Mouse (Mus musculus): ENCODE measurements around the gene Hbb-bh1.
A peak's percentile ranks its signal among the peaks of the same experiment; 100 is the strongest.
"Not testable (repeated sequence)": the region's sequence is repeated elsewhere in the genome, so short reads cannot be mapped to it uniquely, and the experiment has no call there.

The Hbb-bh1 gene

DNA sequence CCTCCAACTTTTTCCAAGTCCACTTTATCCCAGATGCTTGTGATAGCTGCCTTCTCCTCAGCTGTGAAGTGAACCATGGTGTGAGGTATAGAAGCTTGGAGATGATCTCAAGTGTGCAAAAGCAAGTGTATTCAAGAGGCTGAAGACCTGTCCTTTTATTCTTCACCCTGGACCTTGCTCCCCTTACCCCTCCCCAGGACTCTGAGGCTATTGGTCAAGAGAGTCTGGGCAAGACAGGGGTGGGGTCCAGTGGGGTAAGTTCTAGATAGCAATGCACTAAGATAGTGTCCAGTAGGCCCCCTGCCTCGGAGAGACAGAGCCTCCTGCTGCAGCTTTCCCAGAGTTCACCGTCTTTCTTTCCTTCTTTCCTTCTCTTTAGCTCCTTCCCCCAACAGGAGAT, at the start of gene Hbb-bh1:
Hbb-bh1 (minus strand) TSS at position 131 of the 400 bp plus-strand sequence.
- no peak for DNase-seq

DNA sequence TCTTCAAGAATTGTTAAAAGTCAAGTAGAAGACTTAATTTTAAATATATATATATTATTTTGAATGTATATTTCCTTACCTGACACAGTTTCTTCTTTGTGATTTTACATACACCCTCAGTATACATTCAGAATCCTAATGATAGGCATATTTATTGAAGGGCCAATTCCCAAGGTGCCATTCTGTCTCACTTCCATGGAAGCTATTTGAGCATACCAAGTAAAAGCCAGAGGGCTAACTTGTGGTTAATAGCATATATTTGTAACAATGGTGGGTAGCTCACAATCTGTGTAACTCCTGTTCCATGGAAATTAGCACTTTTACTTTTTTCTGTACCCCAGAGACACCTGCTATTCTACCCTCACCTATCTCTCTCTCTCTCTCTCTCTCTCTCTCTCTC, 43.2 kb upstream of the Hbb-bh1 start, which contains the start of gene Olfr66:
Olfr66 (minus strand) TSS at position 101 of the 400 bp plus-strand sequence.
- DNase-seq = no peak

DNA sequence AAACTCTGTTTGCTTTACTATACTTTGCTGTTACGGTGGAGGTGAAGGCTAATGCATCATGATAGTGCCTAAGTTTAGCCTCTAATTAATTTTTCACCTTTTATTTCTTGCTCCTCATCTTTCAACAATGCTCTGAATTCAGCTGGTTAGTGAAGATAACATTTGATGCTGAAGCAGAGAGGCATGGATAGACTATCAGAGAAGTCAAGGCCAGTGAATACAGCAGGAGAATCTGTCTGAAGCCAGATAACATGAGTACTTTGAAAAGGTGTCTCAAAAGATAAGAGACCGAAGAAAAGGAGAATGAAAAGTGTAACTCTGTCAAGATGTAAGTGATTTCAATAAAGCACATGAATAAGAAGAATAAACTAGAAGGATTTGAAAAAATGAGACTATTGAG, 34.1 kb upstream of the Hbb-bh1 start:
- no peak for DNase-seq

DNA sequence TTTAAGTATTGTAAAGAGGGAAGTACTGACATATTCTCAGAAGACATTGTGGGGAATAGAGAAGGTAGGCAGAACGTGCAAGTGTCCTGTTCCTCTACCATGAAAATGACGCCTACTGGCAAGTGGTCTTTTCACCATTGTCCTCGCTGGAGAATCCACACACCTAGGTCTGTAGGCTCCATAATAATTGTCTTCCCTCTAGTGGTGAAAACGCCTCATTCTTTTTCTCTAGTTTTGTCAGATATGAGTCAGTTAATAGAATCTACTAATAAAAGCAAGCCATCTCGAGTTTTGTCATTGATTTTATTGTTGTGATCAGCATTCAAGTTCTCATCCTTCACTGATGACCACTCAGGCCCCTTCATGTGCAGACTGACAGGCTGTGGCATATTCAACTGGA, 31.5 kb upstream of the Hbb-bh1 start:
- no peak for DNase-seq

DNA sequence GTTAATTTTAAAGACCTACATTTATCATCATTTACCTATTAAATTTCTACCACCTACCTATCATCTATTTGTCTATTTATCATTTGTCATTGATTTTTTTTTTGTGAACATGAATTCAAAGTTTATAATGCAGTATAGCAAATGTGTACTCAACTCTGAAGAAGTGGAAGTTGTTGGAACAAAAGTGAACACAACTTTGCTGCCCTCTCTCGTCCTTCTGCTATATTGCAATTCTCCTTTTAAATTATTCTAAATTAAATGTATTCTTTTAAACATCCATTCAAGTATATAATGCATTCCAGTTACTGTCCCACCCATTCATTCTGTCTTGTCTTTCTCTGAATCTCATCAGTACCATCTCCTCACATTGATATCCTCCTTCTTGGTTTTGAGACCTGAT, 30.1 kb upstream of the Hbb-bh1 start:
- no peak for DNase-seq

DNA sequence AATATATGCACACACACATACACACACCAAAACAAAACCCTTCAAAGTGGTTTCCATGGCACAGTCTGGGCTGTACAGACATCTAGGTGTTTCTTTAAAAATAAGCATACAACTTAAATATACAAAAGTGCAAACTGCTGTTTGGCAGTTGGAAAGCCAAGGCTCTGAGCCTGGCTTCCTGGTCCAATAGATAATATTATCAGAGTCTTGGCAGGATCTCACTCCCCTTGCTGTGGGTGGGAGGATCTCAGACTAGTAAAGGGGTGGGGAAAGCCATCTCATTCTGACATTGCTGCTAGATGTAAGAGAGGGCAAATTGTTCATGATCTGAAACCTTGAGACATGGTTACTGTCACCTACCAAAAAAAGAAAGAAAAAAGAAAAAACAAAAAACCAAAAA, 27.7 kb upstream of the Hbb-bh1 start:
- no peak for DNase-seq

DNA sequence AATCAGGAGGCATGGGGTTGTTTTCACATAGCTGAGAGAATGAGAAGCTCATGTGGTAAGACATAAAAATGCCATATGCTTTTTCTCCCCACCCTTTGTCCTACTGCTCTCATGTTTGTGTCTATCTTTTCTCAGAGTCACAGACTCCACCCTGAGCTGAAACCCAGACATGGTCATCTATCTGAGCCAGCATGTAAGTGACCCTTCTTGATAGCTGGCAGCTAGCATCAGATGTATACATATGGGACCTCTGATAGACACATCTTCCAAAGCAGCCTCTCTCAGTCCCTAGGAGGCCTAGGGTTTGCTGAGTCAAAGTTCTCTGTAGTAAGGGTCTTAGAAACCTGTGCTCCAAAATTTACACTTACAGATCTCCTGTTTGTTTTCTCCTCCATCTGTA, 22.8 kb upstream of the Hbb-bh1 start:
- DNase-seq = no peak

DNA sequence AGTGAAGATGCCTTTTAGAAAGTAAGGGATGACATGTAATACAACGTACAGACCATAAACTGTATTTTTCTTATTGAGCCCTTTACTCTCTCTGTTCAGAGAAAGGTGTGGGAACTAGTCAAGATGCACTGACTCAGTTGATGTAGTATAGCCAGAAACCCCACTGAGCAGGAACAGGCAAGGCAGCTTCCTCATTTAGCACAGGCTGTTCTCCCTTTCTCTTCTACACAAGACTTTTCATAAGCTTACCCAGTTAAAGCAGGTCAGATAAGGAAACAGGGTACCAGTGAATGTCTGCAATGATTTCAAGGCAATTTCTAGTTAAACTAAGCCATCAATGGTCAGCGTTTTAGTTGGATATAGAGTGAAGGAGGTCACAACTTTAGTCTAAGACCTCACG, 18.6 kb upstream of the Hbb-bh1 start:
- no peak for DNase-seq

DNA sequence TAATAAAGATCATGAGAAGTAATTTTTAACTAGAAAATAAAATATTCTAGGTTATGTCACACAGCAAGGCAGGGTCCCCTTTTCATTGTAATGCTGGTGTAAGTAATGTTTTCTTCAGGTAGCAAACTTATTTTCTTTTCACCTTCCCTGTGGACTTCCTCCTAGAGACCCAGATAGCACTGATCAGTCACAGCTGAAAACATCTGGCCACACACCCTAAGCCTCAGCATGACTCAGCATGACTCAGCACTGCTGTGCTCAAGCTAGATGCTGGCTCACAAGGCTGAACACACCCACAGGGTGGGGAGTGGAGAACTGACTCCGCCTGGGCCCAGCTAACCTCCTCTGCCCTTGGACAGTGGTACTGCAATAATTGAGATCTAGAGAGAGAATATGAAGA, 17.9 kb upstream of the Hbb-bh1 start:
- peak; percentile 1 for DNase-seq

DNA sequence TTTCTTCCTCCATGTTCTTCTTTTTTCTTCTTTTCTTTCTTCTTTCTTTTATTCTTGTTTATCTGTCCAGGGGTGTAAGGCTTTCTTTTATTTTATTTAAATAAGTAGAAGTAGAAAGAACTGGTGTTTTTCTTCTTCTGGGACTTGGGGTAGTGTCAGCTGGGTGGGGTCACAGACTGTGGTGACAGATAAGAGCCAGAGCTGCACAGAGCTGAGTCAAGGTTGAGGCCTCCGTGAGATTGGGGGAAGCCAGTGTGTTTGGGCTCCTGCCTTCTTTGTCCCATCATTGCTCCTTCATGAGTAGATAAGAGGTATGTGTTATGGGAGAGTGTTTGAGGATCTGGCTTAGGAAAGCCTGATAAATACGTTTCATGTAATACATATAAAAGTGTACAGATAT, 16.1 kb upstream of the Hbb-bh1 start:
- no peak for DNase-seq

DNA sequence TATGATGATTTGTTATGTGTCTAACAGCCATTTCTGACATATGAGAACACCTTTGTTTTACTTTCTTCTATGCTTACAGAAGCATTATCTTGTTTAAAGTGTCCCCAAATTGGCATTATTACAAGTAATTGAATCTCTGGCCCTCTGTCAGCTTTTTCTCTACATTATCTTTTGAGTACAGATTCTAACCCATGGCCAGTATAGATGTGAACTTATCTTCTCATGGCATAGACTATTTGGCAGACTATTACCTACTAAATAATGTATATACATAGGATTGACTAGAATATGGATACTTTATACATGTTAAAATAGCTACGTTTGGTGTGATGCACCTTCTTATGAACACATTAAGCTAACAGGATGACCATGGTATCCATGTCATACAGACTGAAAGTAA, 11.7 kb upstream of the Hbb-bh1 start:
- no peak for DNase-seq

DNA sequence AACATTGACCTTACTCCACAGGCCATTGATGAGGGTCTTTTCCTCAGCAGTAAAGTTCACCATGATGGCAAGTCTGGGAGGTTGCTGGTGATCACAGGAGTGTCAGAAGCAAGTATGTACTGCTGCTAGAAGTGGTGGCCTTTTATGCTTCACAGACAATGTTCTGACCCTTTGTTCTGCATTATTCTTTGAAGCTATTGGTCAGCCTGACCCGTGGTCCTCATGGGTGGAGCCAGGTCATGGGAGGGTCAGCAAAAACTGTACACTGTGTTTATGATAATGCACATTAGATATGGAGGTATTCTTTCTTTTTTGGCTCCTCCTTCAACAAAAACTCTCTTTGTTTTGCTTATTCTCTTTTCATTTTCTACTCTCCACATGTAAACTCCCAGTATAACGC, 10.1 kb upstream of the Hbb-bh1 start, which contains the start of gene Hbb-y:
Hbb-y (minus strand) TSS at position 127 of the 400 bp plus-strand sequence.
- no peak for DNase-seq

DNA sequence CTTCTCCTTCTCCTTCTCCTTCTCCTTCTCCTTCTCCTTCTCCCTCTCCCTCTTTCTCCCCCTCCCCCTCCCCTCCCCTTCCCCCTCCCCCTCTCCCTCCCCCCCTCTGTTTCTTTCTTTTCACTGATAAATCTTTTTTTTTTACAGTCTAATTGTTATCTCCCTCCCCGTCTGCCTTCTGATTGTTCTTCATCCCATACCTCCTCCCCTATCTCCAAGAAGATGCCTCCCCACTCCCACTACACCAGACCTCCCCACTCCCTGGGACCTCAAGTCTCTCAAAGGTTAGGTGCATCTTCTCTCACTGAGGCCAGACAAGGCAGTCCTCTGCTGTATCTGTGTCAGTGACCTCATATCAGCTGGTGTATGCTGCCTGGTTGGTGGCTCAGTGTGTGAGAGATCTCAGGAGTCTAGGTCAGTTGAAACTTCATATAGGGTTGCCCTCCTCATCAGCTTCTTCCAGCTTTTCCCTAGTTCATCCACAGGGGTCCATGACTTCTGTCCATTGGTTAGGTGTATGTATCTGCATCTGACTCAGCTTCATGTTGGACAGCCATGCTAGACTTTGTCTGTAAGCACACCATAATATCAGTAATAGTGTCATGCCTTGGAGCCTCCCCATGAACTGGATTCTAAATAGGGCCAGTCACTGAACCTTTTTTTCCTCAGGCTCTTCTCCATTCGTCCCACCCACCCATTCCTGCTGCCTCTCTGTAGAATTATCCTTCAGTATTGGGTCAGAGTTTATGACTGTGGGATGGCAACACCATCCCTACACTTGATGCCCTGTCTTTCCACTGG, 1.8 kb upstream of the Hbb-bh1 start:
- no peak for DNase-seq

DNA sequence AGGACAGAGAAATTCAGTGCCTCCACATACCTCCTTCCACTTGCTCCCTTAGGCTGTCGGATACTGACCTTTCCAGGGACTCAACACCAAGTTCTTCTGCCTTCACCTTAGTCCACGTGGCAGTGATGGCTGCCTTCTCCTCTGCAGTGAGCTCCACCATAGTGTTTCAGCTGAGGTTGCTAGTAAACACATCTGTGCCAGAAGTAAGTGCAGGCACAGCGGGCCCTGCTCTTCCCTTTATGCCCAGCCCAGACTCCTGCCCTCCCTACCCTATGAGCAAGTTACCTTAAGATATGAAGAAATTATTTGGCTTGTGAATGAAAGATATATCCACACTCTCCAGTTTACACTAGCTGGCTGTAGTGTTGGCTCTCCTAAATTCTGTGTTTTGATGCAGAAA, 2.7 kb downstream of the Hbb-bh1 start, which contains the start of gene Hbb-bh2:
Hbb-bh2 (minus strand) TSS at position 253 of the 400 bp plus-strand sequence.
- no peak for DNase-seq

DNA sequence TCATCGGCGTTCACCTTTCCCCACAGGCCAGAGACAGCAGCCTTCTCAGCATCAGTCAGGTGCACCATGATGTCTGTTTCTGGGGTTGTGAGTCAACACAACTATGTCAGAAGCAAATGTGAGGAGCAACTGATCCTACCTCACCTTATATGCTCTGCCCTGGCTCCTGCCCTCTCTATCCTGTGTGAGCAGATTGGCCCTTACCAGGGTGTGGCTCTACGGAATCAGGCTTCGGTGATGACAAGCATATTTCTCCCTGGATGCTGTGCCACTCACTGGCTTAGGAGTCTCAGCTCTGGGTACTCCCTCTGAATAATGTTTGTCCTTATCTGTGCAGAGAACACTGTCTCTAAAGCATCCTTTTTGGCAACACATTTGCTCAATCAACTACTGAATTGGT, 15.2 kb downstream of the Hbb-bh1 start, which contains the start of gene Hbb-bs:
Hbb-bs (minus strand) TSS at position 289 of the 400 bp plus-strand sequence.
- no peak for DNase-seq

DNA sequence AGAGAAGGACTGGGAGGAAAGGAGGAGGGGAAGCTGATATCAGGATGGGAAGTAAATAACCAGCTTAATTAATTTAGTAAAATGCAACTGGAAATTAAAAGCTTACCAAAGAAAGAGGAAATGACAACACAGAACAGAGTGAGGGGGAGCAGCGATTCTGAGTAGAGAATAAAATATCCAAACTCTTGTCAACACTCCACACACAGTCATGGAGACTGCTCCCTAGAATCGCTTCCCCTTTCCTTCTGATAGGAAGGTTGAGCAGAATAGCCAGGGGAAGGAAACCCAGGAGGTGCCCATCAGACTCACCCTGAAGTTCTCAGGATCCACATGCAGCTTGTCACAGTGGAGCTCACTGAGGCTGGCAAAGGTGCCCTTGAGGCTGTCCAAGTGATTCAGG, 15.8 kb downstream of the Hbb-bh1 start:
- not testable (repeated sequence) for DNase-seq

DNA sequence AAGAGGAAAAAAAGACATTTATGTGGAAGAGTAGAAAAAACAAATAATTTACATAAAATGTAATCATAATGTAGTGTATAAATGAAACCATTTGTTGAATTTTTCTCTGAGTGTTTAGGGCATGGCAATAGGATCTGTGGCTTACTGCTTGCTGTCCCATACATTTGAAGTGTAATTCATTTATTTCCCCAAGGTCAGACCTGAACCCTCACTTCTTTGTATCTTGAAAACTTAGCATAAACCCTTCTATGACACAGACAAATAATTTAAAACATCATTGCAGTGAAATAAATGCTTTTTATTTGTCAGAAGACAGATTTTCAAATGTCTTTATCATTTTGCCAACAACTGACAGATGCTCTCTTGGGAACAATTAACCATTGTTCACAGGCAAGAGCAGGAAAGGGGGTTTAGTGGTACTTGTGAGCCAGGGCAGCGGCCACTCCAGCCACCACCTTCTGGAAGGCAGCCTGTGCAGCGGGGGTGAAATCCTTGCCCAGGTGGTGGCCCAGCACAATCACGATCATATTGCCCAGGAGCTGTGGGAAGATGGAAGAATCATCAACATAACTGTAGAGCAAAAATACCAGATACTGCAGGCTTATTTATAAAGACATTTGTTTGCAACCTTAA, 16.6 kb downstream of the Hbb-bh1 start:
- DNase-seq = no peak

DNA sequence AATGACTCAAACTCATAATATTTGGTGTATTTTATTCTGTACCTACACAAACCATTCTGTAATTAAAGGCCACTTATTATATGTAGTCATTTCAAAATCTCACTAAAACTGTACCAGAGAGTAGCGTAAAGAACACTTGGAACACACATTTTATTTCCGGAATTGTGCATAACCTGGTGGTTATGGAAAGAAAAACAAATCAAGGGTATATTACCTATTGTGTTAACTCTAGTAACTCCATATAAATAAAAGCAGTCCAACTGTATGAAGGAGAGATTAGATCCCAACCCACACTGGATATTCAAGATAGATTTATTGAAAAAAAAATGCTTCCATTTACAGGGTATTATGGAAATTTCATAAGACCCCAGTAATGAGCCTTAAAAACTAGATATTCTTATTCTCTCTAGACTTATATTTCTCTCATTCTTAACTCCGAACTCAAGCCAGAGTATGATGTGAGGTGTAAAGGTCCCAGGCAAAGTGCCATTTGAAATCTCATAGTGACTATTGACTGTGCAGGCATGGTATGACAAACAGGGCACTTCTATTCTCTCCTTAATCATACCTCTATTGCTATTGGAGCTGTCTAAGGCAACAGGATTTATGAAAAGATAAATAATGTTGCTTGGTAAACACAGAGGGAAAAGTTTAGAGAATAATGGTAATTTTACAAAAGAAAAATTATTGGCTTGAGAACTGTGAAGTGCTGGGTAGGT, 17.3 kb downstream of the Hbb-bh1 start:
- no peak for DNase-seq

DNA sequence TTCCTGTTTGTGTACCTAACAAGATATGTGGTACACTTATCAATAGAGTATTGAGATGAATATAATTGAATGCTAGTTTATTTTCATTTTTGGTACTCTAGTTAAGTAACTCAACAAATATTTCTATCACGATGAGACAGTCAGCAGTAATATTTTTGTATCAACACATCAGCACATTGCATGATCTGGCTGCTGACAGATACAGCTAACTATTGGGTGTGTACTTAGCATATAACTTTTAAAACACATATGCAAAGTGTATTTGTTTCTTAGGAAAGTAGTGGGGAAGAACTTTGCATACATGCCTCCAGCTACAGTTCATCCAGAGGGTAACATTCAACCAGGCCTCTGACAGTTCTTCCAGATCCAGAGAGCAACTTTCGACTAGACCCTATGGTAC, 18.4 kb downstream of the Hbb-bh1 start:
- DNase-seq = no peak

DNA sequence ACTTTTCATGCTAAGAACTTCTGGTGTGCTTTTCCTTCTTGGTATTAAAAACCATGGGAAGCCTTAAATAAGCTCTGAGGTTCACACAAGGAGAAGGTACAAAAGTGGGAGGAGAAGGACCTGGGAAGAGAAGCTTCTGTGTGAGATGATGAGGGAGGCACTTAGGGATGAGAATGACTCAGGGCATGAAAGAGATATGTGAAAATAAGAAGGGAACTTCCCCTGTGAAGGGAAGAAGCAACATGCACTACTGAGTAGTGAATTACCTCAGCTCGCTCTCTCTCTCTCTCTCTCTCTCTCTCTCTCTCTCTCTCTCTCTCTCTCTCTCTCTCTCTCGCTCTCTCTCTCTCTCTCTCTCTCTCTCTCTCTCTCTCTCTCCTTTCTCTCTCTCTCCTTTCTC, 27.9 kb downstream of the Hbb-bh1 start:
- not testable (repeated sequence) for DNase-seq

DNA sequence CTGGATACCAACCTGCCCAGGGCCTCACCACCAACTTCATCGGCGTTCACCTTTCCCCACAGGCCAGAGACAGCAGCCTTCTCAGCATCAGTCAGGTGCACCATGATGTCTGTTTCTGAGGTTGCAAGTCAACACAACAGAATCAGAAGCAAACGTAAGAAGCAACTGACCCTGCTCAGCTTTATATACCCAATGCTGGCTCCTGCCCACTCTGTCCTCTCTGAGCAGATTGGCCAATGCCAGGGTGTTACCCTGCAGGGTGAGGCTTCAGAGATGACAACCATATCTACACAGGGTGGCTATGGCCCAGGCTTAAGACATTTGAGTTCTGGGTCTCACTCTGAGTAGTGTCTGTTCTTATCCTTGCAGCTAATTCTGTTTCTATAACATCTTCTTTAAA, 29.2 kb downstream of the Hbb-bh1 start, which contains the start of gene Hbb-bt:
Hbb-bt (minus strand) TSS at position 231 of the 400 bp plus-strand sequence.
- DNase-seq = no peak

DNA sequence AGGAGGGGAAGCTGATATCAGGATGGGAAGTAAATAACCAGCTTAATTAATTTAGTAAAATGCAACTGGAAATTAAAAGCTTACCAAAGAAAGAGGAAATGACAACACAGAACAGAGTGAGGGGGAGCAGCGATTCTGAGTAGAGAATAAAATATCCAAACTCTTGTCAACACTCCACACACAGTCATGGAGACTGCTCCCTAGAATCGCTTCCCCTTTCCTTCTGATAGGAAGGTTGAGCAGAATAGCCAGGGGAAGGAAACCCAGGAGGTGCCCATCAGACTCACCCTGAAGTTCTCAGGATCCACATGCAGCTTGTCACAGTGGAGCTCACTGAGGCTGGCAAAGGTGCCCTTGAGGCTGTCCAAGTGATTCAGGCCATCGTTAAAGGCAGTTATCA, 29.8 kb downstream of the Hbb-bh1 start:
- DNase-seq = not testable (repeated sequence)

DNA sequence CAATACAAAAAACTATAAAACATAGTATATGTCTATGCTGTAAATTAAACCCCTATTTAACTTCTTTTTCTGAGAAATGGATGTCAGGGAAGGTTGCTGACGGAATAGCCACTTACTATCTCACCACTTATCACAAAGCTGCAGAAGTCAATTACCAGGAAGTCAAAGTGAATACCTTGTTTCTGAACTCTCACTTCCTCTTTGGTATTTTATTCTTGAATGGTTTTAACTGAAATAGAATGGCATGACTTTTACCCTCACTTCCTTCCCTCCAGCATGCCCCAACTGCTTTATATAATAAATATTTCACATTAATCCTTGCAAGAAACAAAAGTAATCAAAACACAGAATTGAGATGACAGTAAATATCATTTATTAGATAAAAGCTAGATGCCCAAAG, 30.8 kb downstream of the Hbb-bh1 start:
- no peak for DNase-seq
